Mouse (Mus musculus) CH12.LX (cell line): ENCODE measurements at regions not wholly inside any gene's neighbourhood (a gene's known extent, or its start where the extent isn't known, plus 50 kb on each side); places are given as distances from the start of the nearest gene placed in this dataset.

ENCODE experiments used
- CTCF ChIP-seq, 2 experiments: IDR thresholded peaks in 1 of 2; conservative IDR thresholded peaks in 1 of 2; 2 replicates each; pipeline ENCODE4 v1.5.1; 2011 to 2012; ENCODE audit warnings: low read depth in 2 of 2, low read length in 2 of 2, improper control_type of control experiment in 1 of 2, inconsistent platforms in 1 of 2, mild to moderate bottlenecking in 1 of 2, moderate library complexity in 1 of 2
- TCF12 ChIP-seq: IDR thresholded peaks from 2 replicates; pipeline ENCODE4 v1.6.1; 2014; ENCODE audit warnings: low read depth, mild to moderate bottlenecking, inconsistent platforms, low read length, improper control_type of control experiment

- TF ChIP-seq CTCF (conservative IDR thresholded peaks at IDR 0.05 in 1 of 2, IDR thresholded peaks at IDR 0.05 in 1 of 2; ENCODE audit: low read depth in 2 of 2, low read length in 2 of 2) (no peak), TCF12 (no peak)
Measured at GRCm38 (mm10) chr16:56423761-56424160, 53.9 kb upstream of the Abi3bp start.
